Mouse (Mus musculus) urinary bladder, postnatal 14 days (tissue): ENCODE results near the gene Ppil3.

Experiments used
- DNase-seq: peaks from one replicate; pipeline ENCODE4 v3.0.0; 2021; ENCODE audit warnings: low spot score

The Ppil3 gene

GRCm38 (mm10) chr1:58445143-58445722 is at the start of gene Ppil3, which contains the start of gene Nif3l1:
Ppil3 (minus strand) TSS chr1:58445486.
Nif3l1 (plus strand) TSS chr1:58445151.
- DNase-seq: peak; percentile 84

- no peak for DNase-seq
These were observed 37.4 kb upstream of the Ppil3 start for GRCm38 (mm10) chr1:58482647-58483046.

DNA sequence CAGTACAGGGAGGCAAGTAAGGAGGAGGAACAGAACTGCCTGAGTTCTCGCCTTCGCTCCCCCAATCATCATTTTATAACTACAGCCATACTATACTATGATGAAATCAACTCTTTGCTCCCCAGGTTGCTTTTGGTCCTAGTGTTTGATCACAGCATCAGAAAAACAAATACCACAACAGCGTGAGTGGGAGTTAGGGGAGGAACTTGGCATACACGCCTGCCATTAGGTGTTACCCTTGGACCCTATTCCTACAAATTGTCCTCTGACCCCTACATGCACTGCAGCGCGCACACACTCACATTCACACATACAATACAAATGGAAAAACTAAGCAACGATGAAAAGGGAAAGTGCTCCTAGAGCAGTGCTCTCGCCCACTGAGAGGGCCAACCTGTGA is 30.4 kb upstream of the Ppil3 start:
- no peak for DNase-seq

DNA sequence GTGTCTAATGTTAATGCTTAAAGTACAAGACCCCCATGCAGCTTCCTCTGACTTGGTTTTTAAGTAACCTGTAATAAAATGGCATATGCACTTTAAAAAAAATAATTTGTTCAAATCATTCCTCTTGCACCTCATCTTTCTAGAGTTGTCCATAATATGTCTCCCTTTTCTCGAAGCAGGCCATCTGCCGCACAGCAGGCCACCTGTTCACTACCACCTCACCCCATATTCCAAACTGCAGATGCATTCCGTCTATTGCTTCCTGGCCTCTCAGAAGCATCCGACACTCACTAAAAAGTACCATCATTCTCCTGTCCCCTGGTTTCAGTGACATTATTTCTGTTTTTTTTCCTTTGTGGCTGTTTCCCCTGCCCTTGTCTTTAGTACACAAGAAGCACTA is 20.3 kb upstream of the Ppil3 start:
- no peak for DNase-seq

- DNase-seq: no peak
These were observed 19.8 kb upstream of the Ppil3 start for GRCm38 (mm10) chr1:58465042-58465441.

GRCm38 (mm10) chr1:58463935-58464334 is 18.6 kb upstream of the Ppil3 start:
- DNase-seq: no peak

DNA sequence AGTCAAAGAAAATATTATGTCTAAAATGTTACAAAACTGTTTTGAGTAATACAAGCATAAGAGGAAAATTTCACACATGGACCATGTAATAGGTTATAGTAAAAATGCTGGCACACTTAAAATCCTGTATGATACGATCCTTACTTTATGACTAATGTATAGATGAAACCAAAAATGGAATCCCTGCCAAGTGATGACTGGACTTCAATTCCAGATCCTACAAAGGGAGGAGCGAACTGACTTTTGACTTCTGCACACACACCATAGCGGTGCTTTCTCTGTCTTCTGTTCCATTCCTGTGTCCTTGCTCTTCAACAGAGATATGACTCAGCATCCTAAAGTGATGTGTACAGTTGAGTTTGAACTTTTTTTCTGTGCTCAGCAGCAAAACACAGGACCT is 15.3 kb upstream of the Ppil3 start:
- DNase-seq: no peak

DNA sequence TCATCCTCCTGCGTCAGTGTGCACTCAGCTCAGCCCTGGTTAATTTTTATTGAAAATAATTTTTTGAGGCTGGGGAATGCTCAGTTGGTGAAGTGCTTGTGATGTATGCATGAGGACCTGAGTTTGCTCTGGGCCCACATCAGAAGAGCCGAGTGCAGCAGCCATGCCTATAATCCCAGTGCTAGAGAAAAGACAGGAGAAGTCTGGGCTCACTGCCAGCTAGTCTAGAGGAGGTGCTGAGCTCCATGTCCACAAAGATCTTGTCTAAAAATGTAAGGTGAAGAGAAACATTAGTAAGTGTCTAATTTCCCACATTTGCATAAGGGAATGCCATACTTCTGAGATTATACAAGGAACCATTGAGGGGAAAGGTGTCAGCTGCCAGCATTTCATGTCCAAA is 13.6 kb upstream of the Ppil3 start:
- DNase-seq: no peak

GRCm38 (mm10) chr1:58458175-58458574 is 12.9 kb upstream of the Ppil3 start:
- DNase-seq: no peak

GRCm38 (mm10) chr1:58454316-58454715 is 9.0 kb upstream of the Ppil3 start:
- no peak for DNase-seq

GRCm38 (mm10) chr1:58448396-58448795 is 3.1 kb upstream of the Ppil3 start:
- no peak for DNase-seq

GRCm38 (mm10) chr1:58447766-58448165 is 2.5 kb upstream of the Ppil3 start:
- no peak for DNase-seq

- DNase-seq: no peak
These were observed 575 bp upstream of the Ppil3 start for GRCm38 (mm10) chr1:58445861-58446260.

GRCm38 (mm10) chr1:58444691-58445090 is 595 bp downstream of the Ppil3 start:
- DNase-seq: no peak

- no peak for DNase-seq
These were observed 20.7 kb downstream of the Ppil3 start for GRCm38 (mm10) chr1:58424551-58424950.

DNA sequence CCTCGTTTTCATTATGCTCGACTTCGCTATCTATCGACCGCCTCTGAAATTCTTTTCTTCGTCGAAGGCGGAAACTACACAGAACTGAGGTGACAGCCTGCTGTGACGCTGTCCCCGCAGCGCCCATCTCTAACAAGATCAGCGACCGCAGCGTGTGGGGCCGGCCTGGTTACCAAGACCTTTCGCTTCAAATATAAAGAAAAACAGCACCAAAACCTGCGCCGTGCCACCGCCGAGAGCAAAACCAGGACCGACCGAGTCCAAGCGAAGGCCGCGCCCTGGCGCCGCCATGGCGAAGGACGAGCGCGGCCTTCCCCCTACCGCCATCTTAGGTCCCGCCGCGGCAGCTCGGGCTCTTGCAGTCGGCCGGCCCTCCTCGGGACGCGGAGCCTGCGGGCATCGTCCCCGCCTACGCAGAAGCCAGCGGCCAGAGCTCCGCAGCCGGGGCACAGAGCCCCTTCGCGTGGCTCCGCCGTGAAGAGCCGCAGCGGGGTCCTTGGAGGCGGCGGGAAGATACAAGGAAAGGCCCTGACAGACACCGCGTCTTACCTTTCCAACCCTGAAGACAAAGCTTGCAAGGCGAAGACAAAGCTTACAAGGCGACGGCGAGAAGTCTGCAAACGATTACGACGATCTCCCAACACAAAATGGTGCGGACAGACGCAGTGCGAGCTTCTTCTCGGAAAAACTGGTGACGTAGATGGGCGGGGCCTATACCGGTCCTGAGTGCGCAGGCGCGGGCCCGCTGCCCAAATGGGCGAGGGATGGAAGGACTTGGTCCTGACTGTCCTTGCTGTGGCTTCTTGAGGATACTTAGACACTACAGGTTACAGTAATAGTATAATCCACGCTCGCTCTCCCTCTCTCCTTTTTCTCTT is 21.7 kb downstream of the Ppil3 start, which contains the start of gene Clk1:
Gene Clk1, minus strand, starts transcription at position 696 of the 878 bp plus-strand sequence.
- DNase-seq: peak; percentile 97

DNA sequence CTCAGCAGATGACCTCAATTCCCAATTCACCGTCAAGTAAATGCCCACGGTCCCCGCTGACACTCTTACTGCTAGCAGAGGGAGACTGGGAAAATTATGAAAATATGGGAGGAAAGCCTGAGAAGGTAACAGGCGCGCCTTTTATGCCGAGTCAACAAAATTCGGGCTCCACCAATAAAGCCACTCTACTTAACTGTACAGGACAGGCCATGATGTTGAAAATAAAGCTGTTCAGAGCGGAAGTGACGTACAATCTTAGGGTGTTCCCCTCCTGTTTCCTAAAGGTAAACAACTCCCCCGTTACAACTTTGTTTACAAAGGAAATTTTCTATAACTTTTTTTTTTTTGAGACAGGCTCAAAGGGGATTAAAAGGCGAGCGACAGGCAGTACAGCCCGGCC is 22.4 kb downstream of the Ppil3 start:
- peak; percentile 38 for DNase-seq

DNA sequence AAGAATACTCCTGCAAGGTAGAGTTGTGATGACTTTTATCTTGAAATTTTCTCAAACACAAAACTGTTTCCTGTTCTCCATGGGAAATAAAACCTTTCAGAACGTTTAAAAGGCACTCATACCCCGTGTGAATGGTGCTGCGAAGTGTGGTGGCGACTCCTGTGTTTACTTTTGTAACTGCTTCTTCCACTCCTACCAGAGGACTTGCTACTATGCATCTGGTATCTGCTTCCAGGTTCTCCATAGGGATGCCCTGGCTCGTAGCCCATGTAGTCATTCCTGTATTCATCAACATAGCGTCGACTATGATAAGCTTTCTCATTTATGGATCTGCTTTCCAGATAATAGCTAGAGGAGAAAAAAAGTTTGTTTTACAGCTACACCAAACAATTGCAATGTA is 24.3 kb downstream of the Ppil3 start:
- no peak for DNase-seq

GRCm38 (mm10) chr1:58420032-58420431 is 25.3 kb downstream of the Ppil3 start:
- DNase-seq: no peak

DNA sequence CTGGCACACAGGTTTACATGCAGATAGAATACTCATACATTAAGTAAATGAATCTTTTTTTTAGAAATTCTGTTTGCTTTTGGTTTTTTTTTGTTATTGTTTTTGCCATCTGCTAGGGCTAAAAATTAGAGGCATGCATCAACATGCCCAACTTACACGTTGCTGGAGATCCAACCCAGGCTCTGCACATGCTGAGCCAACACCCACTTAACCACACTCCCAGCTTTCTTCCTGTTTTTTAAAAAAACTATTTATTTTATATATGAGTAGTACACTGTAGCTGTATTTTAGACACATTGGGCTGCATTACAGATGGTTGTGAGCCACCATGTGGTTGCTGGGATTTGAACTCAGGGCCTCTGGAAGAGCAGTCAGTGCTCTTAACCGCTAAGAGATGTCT is 29.2 kb downstream of the Ppil3 start:
- DNase-seq: no peak

DNA sequence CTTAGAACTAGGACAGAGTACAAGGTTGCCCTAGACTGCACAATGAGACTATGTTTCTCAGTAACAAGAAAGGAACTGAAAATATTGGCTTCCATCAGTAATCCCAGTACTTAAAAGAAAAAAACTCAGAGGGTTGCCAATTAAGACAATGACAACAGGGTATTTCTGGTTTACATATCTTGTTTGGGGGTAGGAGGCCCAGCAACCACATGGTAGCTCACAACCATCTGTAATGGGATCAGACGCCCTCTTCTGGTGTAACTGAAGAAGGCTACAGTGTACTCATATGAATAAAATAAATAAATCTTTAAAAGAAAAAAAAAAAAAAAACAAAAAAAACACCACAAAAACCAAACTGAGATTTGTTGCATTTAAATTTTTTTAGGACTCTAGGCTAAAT is 29.8 kb downstream of the Ppil3 start:
- no peak for DNase-seq

- no peak for DNase-seq
These were observed 34.5 kb downstream of the Ppil3 start for GRCm38 (mm10) chr1:58410776-58411175.

DNA sequence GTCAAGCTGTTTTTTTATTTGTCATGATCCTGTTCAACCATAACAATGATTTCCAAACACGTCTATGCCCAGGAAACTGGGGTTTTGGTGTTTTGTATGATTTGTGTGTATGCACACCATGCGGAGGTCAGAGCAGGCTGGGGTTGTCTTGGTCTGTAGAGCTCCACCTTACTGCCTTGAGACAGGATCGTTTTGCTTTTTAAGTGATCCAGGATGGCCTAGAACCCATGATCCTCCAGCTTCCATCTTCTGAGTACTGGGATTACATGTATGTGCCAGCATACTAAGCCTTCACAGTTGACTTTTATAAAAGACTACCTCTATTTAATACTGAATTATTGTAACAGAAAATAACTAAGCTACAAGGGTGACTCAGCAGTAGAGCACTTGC is 35.1 kb downstream of the Ppil3 start:
- DNase-seq: no peak
